Mouse (Mus musculus): Measurements from ENCODE around the gene Rpl3l.
"Not testable (repeated sequence)": the region's sequence is repeated elsewhere in the genome, so short reads cannot be mapped to it uniquely, and the experiment has no call there.

Rpl3l gene

GRCm38 (mm10) chr17:24720616-24721015, 7.0 kb upstream of the Rpl3l start:
- not testable (repeated sequence) for DNase-seq

DNA sequence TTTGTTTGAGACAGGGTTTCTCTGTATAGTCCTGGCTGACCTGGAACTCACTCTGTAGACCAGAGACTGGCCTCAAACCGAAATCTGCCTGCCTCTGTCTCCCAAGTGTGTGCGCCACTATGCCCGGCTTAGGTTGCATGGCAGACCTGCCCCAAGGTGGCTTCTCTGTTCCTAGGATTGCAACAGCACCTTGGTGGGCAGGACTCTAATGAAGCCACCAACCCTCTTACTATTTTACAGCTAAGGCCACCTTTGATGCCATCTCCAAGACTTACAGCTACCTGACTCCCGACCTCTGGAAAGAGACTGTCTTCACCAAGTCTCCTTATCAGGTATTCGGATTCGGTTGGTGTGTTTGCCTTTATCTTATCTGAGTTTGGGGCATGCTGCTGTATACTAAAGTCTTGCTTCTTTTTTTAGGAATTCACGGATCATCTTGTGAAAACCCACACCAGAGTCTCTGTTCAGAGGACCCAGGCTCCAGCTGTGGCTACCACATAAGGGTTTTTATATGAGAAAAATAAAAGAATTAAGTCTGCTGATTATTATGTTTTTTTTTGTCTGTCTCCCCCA, 6.2 kb upstream of the Rpl3l start:
- not testable (repeated sequence) for DNase-seq

DNA sequence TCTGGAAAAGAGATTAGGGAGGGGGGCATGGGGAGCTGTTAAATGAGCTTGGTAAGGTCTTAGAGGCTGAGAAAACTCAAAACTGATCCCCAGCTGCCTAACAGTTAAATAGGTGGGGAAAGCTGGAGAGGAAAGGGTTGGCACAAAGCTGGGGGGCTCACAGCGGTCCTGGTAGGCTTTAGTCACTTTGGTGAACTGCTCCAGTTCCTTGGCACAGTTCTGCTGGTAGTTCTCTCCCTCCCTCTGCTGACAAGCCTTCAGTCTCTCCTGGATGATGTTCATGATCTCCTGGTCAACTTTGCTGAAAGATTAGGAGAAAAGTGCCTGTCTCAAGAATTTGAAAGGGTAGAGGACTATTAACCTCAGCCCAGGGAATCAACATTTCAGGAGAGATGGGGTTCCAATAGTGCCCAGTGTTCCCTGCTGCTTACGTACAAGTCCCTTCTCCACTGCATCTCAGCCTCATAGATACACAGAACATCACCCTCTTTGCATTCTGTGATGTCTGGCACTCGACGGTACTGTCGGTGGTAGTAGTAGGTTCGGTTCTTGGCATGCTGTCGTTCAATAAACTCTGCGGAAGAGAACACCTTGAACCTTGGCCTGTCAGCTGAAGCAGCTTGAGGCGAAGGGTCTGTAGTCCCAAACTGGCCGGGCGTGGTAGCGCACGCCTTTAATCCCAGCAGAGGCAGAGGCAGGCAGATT, 5.2 kb upstream of the Rpl3l start:
- no peak for DNase-seq

DNA sequence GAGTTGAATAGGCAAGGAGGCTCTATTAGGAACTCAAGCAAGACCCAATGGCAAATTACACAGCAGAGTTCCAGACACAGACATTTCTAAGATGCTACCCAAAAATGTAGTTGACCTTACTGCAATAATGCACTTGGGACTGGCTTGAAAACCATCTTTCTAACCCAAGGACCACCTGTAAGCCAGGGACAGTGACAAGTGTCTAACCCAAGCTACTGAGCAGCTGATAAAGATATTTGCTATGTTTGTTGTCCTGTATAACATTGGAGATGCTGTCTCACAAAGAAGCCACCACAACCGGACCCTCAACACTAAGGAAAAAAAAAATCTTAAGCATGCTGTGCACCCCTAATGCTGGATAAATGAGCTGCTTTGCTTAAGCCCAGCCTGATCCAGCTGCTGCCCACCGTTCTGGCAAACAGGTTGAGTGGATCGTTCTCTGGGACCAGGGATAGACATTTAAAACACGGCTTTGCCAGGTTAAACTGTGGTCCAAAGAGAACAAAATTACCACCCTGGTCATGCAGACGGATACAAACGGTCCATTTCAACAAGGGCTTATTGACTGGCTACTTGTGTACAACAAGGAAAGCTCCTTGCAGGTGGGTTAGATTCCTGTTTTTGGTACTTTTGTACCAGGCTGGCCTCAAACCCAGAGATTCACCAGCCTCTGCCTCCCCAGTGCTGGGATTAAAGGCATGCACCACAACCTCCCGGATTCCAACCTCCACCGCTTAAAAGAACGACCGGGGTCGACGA, 4.3 kb upstream of the Rpl3l start:
- no peak for DNase-seq

GRCm38 (mm10) chr17:24723881-24724180, 3.8 kb upstream of the Rpl3l start:
- DNase-seq, result no peak

GRCm38 (mm10) chr17:24724184-24724583, 3.4 kb upstream of the Rpl3l start, which contains the start of gene Ndufb10:
TSS of gene Ndufb10 (minus strand) at chr17:24724478.
- DNase-seq, result peak; percentile 99

DNA sequence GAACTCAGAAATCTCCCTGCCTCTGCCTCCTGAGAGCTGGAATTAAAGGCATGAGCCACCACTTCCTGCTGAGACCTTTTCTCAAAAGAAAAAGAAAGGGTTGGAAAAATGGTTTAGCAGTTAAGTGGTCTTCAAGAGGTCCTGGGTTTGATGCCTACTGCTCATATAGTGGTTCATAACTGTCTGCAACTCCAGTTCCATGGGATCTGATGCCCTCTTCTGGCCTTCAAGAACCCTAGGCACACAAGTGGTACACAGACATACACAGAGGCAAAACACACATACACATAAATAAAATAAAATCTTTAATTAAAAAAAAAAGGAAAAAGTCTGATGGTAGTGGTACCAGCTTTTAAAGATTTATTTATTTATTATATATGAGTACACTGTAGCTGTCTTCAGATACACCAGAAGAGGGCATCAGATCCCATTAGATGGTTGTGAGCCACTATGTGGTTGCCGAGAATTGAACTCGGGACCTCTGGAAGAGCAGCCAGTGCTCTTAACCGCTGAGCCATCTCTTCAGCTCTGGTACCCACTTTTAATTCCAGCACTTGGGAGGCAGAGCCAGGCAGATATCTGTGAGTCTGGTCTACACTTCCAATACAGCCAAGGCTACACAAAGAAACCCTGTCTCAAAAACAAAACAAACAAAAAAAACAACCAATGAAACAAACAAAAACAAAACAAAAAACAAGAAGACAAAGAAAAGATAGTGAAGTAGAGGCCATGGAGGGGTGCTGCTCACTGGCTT, 1.8 kb upstream of the Rpl3l start:
- DNase-seq, result no peak

- DNase-seq, result no peak
These were observed 564 bp downstream of the Rpl3l start for GRCm38 (mm10) chr17:24728184-24728583.

DNA sequence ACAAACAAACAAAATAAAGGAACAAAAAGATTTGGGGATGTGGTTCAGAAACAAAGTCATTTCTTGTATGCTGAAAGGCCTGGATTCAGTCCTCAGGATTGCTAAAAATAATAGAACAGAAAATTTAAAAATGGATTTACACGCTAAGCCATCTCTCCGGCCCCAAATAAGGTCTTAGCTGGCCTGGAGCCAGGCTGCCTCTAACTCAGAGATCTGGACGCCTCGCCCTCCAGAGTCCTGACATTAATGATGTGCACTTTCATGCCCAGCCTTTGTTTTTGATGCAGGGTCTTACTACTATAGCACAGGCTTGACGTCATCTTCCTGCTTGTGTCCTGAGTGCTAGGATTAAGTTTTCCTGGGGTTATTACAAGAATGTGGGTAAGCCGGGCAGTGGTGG, 1.4 kb downstream of the Rpl3l start:
- DNase-seq, result no peak

- DNase-seq, result no peak
These were observed 3.2 kb downstream of the Rpl3l start for GRCm38 (mm10) chr17:24730787-24731186.

DNA sequence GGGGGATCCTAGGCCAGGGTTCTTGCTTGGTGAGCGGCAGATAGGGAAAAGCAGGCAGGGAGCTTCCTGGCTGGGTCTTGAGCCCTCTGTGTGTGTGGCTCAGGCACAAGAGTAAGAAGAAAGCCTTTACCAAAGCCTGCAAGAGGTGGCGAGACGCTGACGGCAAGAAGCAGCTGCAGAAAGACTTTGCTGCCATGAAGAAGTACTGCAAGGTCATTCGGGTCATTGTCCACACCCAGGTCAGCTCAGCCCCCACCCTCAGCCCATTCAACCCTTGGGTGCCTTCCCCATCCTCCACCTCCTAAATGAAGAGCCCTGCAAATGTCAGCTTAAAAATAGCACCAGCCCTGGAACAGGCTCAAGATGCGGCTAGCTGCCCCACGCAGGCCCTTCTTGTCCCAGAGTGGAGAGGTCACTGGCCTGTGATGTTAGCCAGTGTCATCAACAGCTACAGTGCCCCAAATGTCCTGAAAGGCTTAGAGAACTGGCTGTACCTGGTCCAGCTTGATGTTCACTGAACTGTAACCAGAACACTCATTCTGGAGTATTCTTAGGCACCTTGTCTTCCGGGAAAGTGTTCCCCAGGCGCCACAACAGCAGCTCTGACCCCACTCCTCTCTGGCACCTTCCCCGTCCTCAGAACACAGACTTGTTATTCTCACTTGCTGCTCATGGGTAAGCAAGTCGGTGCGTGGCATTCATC, 4.8 kb downstream of the Rpl3l start:
- DNase-seq, result no peak

DNA sequence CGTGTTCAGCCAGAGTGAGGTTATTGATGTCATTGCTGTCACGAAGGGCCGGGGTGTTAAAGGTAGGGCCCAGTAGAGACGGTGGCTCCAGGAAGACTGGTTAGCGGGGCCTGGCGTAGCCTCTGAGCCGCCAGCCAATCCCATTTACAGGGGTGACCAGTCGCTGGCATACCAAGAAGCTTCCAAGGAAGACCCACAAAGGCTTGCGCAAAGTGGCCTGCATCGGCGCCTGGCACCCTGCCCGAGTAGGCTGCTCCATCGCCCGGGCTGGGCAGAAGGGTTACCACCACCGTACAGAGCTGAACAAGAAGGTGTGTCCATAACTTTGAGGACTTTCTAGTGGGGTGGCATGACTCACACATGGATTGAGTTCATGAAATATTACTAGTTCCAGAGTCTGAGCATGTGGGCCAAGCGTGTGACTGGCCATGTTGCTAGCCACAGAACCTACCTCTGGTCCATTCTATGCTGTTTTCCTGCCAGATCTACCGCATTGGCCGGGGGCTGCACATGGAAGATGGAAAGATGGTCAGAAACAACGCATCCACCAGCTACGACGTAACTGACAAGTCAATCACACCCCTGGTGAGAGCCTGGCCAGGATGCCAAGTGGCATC, 5.9 kb downstream of the Rpl3l start:
- DNase-seq, result no peak

- DNase-seq, result no peak
These were observed 6.9 kb downstream of the Rpl3l start for GRCm38 (mm10) chr17:24734513-24734912.

- DNase-seq, result no peak
These were observed 7.8 kb downstream of the Rpl3l start for GRCm38 (mm10) chr17:24735446-24735845.

DNA sequence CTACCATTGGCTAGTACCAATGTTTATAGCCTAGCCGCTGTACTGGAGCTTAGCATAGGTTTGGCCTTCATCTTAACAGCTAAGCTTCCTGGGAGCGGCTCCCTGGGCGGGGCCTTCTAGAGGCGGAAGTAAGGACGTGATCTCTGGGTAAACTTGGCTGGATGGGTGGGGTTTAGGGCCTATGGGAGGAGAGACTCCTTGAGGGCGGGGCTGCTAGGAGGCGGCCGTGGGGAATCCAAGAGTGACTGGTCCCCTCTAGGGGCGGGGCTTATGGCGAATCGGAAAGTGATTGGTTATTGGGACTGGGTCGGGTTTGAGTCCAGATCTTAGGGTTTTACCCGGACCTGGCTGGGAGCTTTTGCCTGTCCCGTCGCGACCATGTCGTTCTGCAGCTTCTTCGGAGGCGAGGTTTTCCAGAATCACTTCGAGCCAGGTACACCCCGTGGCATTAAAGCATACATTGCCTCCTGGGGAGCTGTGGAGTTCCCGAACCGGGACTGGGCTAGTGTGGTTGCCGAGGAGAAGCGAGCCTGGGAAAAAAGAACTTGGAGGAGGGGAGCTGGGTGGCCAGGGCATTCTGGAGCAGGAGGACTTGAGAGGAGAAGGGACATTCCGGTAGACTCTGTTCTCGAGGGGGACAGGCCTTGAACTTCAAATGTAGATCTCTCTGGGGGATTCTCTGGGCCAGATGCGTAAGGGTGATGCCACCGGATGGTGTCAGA, 8.9 kb downstream of the Rpl3l start, which contains the start of gene Msrb1:
TSS of gene Msrb1 (plus strand) at position 313 of the 722 bp plus-strand sequence.
- DNase-seq, result peak; percentile 94

DNA sequence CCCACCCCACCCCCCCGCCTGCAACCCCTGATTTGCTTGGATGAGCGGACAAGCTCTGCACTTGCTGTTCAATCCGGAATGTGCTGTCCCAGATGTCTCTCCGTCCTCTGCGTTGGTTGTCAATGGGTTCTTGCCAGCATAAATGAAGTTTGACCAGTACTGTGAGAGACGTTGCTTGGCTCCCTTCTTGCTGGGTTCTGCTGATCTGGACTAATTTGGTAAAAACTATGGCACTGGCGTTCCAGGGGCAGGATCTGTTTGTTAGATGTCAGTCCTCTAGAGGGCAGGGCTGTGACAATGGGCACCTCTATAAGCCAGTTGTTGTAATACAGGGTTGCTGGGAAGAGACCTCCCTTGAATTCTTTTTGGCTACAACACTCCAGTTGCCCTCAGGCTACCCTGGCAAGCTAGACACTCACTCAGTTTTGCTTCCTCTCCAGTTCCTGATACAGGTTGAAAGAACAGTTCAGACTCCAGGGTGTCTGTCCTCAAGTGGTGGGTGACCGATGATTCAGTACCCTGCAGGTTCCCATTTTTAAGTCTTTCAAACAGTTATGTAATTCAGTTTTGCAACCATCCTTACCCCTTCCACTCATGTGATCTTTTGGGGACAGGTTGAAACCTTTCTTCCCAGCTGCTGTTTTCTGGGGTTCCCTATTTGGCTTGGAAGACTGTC, 9.7 kb downstream of the Rpl3l start:
- DNase-seq, result no peak

DNA sequence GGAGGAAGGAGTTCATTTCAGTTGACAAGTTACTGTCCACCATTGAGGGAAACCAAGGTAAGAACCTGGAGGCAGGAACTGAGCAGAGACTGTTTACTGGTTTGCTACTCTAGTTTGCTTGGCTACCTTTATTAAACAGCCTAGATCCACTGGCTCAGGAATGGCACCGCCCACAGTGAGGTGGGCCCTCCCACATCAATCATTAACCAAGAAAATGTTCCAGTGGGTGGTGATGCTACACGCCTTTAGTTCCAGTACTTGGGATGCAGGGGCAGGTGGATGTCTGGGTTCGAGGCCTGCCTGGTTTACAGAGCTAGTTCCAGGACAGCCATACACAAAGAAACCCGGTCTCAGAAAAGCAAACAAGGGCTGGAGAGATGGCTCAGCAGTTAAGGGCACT, 10.6 kb downstream of the Rpl3l start:
- no peak for DNase-seq

DNA sequence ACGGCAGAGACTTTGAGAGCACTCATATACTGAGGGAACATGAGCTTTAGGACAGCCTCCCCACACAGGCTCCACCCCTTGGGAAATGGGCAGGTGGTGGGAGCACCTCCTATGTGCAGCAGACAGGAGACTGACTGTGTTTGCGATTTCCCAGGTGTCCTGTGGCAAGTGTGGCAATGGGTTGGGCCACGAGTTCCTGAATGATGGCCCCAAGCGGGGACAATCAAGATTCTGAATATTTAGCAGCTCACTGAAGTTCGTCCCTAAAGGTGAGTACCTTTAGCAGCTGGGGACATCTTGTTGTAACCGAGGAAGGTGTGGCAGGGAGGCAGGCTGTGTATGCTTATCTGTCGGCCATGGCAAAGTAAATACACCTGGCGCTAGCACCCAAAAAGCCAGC, 12.3 kb downstream of the Rpl3l start:
- no peak for DNase-seq

GRCm38 (mm10) chr17:24742307-24742706, 14.7 kb downstream of the Rpl3l start:
- DNase-seq, result no peak

DNA sequence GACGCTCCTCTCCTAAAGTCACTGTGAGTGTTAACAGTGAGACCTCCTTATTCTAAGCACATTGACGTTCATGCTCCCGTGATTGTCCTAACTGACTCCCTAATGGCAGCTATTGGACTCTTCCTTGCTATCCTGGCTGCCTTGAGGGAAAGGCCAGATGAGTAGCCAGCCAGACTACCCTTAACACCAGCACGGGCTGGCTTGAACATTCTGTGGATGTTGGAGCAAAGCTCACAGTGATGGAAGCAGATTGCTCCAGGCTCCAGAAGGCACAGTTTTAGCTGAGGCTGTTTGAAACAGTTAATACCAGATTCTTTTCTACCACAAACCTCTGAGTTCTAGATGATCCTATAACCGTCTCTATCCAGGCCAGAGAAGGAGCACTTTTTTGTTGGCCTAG, 16.3 kb downstream of the Rpl3l start:
- no peak for DNase-seq

DNA sequence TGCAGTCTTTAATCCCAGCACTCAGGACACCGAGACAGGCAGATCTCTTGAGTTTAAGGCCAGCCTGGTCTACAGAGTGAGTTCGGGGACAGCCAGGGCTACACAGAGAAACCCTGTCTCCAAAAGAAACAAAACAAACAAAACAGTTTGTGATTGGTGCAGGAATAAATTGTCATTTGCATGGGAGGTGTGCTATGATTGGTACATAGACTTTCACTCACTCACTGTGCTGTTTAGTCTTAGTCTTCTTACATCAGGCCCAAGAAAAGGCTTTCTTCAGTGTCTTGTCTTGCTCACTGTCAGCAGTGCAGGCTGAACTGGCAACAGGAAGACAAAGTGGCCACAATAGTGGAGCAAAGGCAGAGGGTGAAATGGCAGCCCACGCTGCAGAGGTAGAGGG, 16.8 kb downstream of the Rpl3l start:
- DNase-seq, result no peak

Data from thymus, postnatal 4 days (tissue).